Mouse (Mus musculus) thymus, adult 2 months (tissue): Measurements from ENCODE around the gene Pds5a.

Experiments
- CTCF ChIP-seq: fragments of 200-500 bp; IDR thresholded peaks from 2 replicates; pipeline ENCODE4 v1.5.1; 2012; ENCODE audit warnings: mild to moderate bottlenecking, control low read depth, low read length, moderate library complexity, borderline replicate concordance; ENCODE audit not compliant: control insufficient read depth, poor library complexity, insufficient read depth; ENCODE audit errors: extremely low read depth
- POLR2A ChIP-seq: fragments of 200-500 bp; IDR thresholded peaks from 2 replicates; pipeline ENCODE4 v1.6.1; 2012; ENCODE audit warnings: mild to moderate bottlenecking, low read length, control low read depth, moderate library complexity; ENCODE audit not compliant: control insufficient read depth, poor library complexity, insufficient read depth; ENCODE audit errors: extremely low read depth

DNA sequence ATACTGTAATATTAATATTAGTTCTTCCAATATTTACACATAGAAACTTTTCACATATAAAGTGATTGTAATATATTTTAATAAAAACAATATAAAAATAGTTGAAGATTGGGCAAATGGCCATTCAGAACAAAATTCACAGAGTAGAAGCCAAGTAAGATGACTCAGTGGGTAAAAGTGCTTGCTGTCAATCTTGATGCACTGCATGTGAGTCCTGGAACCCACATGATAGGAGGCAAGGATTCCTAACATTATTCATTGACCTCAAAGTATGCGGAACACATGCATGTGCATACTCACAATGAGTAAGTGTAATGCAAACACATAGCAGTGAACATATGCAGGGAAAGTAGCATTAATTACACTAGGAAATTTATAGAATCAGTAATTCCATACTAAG, 59.2 kb downstream of the Pds5a start:
- no peak for TF ChIP-seq POLR2A
- no peak for TF ChIP-seq CTCF
